18 mouse cellular contexts compared by ENCODE assay signal in genomic region chr4:104153637-104154036, GRCm38 (mm10).
A peak's percentile ranks its signal among the peaks of the same experiment; 100 is the strongest.
DNase-seq lines count a peak whose midpoint lies in the region; ATAC-seq lines count a peak whose summit lies in the region.
"Had no signal": no experiment of that assay in that cellular context is flagged by ENCODE, and none has a peak within 500 bp of the region (broad histone marks: within the 10 kb centered on the region; RNA-seq: fewer than 3 reads in every experiment).

No protein-coding gene starts in this region.

- no peak for DNase-seq in frontal cortex, postnatal 10 days (ENCODE audit: low spot score in 2 of 2)
- DNase-seq in brain, adult 2 months (ENCODE audit: low read depth, low spot score), result peak; percentile 51
- DNase-seq in cerebellum, adult 8-10 months, result no peak
- DNase-seq: adrenal gland, adult 2 months; adrenal gland, adult 8-10 months; adrenal gland, postnatal 10 days; adrenal gland, postnatal 14 days; adrenal gland, postnatal 25 days; adrenal gland, postnatal 36 days; B cell, adult 2 months; cerebellum, adult 11 months; cerebellum, adult 11-12 months; cerebellum, adult 18-20 months; cerebellum, adult 2 months had no signal

- ATAC-seq in frontal cortex, adult (ENCODE audit: low TSS enrichment), result peak; percentile 65; the same call in 1 of the 2 replicates
- ATAC-seq: activated CD4-positive, CD25-positive, alpha-beta regulatory T cell, adult 4 months; CD4-positive, CD25-positive, alpha-beta regulatory T cell, adult 4 months; Patski had no signal
